Mouse (Mus musculus) R1 (cell line): ENCODE measurements around the gene Olfr215.
"Not testable (repeated sequence)": the region's sequence is repeated elsewhere in the genome, so short reads cannot be mapped to it uniquely, and the experiment has no call there.

Source experiments
- DNase-seq: peaks from one replicate; pipeline ENCODE4 v3.0.0-alpha.2; 2018; ENCODE audit warnings: low read depth, low spot score

Olfr215 gene

DNA sequence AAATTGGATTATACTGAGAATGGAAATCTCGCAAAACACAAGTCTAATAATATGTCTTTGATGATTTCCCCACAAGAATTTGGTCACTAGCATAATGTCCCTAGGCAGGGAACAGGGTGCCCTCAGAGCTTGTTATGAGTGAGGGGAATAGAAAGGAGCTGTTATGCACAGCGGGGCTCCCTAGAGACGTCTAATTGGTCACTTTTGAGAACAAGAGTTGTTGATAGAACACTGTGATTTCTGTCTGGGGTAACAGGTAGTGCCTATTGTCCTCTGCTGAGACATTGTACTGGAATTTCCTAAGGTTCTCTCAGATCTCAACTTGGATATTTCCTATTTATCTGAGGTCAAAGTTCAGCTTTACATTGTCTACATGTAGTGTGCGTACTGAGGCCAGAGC is at the start of gene Olfr215:
Gene Olfr215 (minus strand): TSS at position 101 of the 400 bp plus-strand sequence.
- DNase-seq = no peak

DNA sequence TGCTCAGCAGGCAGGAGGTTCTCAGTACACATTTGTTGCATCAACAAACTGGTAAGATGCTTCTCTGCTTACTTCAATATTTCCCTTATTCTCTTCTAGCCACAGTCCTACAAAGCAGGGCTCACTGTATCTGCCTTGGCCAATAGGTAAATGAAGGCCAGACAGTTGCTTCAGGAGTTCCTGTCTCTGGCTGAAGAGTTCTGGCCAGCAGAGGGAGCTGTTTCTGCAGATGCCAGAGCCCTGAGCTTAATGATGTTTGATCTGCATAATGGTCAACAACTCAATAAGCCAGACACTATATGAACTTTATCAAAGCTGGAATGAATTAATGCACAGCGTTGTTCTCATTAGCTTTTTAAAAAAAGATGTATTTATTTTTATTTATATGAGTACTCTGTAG is 48.1 kb upstream of the Olfr215 start:
- peak; percentile 78 for DNase-seq

DNA sequence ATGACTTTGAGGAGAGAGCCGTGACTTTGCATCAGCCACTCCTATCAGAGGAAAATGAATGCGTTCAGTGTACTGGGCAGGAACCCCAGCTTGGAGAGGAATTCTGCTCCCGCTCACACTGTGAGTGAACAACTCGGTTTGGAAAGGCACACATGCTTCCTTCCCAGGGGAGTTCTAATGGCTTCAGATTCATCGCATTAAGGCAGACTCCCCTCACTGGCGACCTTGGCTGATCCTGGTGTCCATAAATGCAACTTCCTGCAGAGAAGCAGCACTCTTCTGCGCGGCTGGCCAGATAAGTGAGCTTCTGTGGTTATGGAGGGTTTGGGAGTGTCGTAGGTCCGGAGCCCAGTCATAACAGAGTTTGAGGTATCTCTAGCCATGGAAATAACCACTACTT is 45.8 kb upstream of the Olfr215 start:
- no peak for DNase-seq

DNA sequence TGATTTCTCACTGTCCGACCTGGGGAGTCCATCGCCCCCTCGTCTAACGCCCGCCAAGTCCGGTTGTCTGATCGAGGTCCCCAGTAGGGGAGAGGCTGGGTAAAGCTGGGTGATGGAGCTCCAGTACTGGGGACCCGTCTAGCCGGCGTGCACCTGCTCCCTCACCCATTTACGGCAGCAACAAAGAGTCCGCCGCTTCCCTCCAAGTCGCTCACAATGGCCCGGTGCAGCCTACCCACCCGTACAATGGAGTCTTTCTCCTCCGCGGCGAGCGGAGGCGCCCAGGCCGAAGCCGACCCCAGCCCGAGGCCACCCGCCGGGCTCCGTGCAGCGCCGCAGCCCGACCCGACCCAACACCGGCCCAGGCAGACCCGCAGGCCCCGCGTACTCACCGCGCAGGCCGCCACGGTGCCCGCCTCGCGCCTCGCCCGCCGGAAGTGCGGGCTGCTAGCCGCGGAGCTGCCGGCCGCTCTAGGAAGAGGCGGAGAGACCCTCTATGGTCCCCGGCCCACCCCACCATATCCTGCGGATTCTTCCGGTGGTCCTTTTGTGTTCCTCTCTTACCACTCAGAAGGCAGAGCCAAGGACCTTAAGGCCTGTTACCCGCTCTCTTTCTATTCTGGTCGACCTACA is 44.7 kb upstream of the Olfr215 start, which contains the start of gene Zfp422:
Gene Zfp422 (minus strand): TSS at position 461 of the 633 bp plus-strand sequence.
- peak; percentile 66 for DNase-seq

DNA sequence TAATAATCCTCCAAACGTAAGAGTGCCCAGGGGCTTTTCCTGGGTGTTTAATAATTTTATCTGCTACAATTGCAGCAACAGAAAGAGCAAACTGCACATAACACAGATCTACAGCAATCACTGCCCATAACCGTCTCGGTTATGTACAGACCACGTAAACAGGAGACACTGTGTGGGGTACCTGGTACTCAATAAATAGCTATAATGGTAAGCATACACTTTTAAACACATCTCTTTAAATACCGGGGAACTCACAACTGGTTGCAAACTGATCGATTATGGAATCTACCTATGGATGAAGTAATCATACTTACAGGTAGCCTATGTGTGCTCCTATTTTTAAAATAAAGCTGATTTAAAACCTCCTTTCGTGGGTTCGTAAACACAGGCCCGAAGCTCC is 44.1 kb upstream of the Olfr215 start:
- DNase-seq = no peak

DNA sequence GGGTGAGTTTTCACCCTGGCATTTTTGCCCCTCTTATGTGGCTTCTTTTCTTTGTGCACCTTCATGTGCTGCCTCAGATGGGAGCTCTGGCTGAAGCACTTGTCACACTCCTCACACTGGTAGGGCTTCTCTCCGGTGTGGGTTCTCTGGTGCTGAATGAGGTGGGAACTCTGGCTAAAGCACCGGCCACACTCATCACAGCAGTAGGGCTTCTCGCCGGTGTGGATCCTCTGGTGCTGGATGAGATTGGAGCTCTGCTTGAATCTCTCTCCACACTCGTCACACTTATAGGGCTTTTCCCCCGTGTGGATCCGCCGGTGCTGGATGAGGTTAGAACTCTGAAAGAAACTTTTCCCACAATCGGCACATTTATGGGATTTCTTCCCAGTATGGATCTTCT is 42.4 kb upstream of the Olfr215 start:
- DNase-seq = peak; percentile 16

DNA sequence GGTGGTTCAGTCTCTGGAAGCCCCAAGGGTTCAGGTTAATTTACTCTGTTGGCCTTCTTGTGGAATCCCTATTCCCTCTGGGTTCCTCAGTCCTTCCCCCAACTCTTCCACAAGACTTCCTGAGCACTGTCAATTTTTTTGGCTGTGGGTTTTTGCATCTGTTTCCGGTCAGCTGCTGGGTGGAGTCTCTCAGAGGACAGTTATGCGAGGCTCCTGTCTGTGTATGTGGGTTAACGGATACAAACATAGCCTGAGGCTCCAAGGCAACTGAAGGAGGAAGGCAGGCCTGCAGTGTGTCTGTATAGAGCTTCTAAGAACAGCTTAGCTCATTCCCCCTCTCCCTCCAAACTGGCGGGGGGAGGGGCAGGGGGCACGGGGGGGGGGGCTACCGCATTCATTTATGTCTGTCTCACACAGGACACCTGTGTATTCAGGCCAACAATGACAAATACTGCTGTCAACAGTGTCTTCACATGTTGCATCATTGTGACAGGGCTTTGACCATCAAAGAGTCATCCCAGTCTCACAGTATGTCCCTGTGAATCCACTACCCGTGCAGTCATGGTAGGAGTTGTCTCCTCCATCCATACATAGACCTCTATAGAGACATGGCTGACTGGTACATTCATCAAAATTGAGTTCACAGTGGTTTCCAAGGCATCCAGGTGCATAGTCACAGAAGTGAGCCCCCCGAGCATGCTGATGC is 37.5 kb upstream of the Olfr215 start:
- no peak for DNase-seq

DNA sequence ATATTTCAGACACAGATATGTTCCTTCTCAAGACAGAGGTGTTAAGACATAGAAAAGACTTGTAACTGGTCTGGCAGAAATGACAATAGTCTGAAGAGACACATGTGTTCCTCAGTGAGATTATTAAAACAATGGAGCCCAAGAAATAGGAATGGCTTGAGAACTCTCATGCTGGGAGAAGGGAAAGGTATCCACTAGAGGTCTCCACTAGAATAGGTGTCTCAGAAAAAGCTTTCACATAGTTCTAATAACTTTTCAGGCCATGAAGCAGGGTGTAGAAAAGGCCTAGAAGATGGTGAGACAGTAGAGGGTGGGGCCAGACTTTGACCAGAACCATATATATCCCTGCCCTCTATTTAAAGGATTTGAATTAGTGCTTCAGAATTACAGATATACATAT is 34.1 kb upstream of the Olfr215 start:
- no peak for DNase-seq

DNA sequence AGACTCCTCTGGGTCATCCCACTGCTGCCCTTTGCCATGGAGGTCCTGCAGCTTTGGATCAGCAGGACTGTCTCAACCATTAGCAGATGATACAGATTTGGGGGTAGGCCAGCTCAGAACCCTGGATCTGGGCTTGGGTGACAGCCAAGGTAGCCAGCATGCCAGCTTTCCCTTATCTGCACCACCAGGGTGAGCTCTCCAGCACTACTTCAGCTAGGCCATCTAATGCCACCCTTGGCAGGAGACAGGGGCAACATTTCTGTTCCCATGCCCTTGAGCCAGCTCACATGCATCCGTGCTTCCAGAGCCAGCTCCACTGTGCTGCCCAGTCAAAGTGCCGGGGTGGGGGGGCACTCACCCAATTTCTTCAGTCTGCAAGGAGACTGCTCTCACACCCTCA is 31.7 kb upstream of the Olfr215 start:
- DNase-seq = no peak

DNA sequence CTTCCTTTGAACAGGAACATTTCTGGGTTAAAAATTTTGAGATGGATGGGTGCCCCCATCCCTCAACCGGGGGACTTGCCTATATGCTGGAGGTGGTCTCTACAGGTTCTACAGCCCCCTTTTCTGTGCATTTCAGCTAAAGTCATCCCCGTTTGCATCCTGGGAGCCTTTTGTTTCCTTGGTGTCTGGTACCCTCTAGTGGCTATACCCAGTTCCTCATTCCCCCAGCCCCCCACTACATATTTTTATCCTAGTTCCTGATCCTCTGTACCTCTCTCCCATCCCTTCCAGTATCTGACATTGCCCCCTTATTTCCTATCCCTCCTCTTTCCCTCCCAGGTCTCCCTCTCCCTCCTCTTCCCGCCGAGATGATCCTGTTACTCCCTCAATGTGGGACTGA is 23.2 kb upstream of the Olfr215 start:
- no peak for DNase-seq

DNA sequence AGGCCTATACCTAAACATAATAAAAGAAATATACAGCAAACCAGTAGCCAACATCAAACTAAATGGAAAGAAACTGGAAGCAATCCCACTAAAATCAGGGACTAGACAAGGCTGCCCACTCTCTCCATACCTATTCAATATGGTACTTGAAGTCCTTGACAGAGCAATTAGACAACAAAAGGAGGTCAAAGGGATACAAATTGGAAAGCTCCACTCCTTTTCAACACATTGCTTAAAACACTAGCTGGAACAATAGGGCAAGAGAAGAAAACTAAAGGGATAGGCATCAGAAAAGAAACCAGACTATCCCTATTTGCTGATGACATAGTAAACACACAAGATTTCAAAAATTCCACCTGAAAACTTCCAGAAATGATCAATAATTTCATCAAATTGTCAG is 17.0 kb upstream of the Olfr215 start:
- DNase-seq = peak; percentile 8

DNA sequence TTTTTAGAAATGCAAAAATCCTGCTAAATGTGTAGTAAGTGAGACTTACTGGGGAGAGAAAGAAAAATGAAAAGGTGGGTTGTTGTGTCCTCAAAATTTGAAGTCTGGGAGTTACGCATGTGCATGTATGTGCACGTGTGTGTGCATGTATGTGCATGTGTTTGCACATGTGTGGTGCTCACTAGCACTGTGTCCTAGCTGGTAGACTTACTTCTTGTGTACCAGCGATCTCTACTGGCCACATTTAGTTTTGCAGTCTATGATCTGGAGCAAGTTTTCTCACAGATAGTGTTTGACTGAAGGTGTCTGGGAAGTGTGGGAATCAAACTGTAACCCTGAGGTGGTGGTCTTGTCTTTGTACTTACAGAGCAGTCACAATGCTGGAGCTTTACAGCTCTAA is 14.2 kb downstream of the Olfr215 start:
- DNase-seq = peak; percentile 71

DNA sequence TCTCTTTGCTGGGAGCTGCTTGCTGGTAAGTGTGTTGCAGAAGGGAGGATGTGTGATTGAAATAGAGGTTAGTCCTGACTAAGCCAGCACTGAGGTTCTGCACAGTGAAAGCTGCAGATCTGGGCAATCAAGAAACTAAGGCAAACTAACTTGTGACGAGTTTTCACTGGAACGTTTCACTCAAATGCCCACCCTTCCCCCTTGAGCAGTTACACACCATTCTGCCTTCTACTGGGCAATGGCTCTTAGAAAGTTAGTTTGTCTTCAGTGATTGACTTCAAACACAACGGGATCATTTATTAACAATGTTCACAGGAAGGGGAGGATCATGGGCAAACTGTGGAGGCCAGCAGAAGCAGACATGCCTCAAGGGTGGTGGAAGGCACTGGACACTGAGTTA is 29.0 kb downstream of the Olfr215 start:
- DNase-seq = no peak

DNA sequence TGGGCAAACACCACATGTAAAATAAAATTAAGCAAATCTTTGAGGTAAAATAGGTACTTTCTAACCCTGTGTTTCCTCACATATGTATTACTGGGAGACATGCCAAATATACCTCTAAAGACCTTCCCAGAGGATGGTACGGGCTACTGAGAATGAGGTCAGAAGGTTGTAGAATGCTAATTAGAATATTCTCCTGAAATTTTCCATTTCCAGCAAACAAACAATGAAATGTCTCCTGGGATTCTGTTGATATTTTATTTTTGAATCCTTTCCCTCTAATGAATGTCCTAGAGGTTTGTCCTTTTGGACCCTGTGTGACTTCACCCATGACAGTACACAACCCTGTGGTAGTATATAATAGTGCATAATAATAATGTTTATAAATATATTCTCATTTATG is 30.1 kb downstream of the Olfr215 start, which contains the start of gene Olfr214:
Gene Olfr214 (plus strand): TSS at position 301 of the 400 bp plus-strand sequence.
- no peak for DNase-seq

DNA sequence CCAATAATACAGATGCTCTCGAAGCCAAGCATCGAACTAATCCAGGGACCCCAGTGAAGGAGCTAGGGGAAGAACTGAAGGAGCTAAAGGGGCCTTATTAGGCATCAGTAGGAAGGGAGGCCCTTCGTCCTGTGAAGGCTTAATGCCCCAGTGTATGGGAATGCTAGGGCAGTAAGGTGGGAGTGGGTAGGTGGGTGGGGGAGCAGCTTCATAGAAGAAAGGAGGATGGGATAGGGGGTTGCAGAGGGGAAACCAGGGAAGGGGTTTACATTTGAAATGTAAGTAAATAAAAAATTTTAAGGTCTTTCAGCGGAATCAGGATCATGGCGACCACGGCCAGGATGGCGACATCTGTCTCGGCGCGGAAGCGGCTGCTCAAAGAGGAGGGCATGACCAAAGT is 33.2 kb downstream of the Olfr215 start, which contains the start of gene Gm5580:
Gene Gm5580 (plus strand): TSS at position 301 of the 400 bp plus-strand sequence.
- not testable (repeated sequence) for DNase-seq

DNA sequence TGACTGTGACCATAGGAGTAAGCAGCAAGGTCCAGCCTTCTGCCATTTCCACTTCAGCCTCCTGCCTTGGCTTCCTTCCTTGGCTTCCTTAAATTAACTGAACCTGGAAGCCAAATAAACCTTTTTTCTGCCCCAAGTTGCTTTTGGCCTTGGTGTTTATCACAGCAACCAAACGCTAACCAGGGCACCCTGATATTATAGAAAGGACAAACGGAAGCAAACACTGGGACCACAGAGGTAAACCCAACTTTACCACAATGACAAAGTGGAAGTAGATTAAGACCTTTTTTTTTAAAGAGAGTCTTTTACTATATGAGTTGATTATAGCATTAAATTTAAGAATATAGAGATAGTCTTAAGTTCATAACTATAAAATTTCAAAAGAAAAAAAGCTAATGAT is 41.5 kb downstream of the Olfr215 start:
- no peak for DNase-seq

DNA sequence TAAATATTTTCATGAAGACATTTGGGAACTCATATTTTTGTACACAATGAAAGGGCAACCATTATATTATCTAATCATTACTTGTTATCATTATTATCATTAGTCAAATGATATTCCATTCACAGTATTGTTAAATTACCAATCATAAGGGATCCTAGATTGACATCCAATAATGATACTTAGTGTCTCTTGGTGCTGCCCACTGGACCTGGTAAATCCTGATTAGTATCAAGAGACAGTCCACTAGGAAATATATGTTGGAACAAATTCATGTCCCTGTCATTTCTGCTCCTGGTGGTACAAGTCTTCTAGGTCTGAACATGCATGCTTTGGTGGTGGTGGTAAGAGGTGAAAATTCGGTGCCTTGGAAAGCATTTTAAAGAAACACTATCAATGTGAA is 45.8 kb downstream of the Olfr215 start, which contains the start of gene Olfr213:
Gene Olfr213 (plus strand): TSS at position 301 of the 400 bp plus-strand sequence.
- no peak for DNase-seq
